Mouse (Mus musculus) olfactory bulb, adult 2 months (tissue): ENCODE measurements around the gene Pla2g1b.

ENCODE experiments used
- CTCF ChIP-seq: fragments of 200-500 bp; IDR thresholded peaks from 2 replicates; pipeline ENCODE4 v1.5.1; 2012; ENCODE audit warnings: low read depth, mild to moderate bottlenecking, low read length, moderate library complexity; ENCODE audit not compliant: insufficient read depth
- POLR2A ChIP-seq: fragments of 200-500 bp; IDR thresholded peaks from 2 replicates; pipeline ENCODE4 v1.6.1; 2012; ENCODE audit warnings: mild to moderate bottlenecking, low read depth, low read length, moderate library complexity; ENCODE audit not compliant: insufficient read depth

- TF ChIP-seq CTCF, result no peak
- no peak for TF ChIP-seq POLR2A
Measured at GRCm38 (mm10) chr5:115434853-115435754, 31.0 kb upstream of the Pla2g1b start.
